Mouse (Mus musculus): Measurements from ENCODE around the gene Tcp10a. TPM values are rescaled to one million over a fixed set of nuclear protein-coding genes. Genes with fewer than 3 reads are reported as not detected.
"Not testable (repeated sequence)": the region's sequence is repeated elsewhere in the genome, so short reads cannot be mapped to it uniquely, and the experiment has no call there.

The Tcp10a gene
- total and polyA plus RNA-seq, 2 experiments from 2014 or later: not detected

- 81% methylated on average over 9 of the region's 9 CpGs for WGBS
- H3K27me3 ChIP-seq (ENCODE audit: insufficient read depth, low read length); H3K36me3 ChIP-seq (ENCODE audit: insufficient read depth); H3K4me2 ChIP-seq (ENCODE audit: low read depth); H3K4me3 ChIP-seq (ENCODE audit: low read depth, low read length); H3K9ac ChIP-seq; H3K9me3 ChIP-seq (ENCODE audit: low read length); H3K4me1 ChIP-seq (ENCODE audit: insufficient read depth); H3K27ac ChIP-seq (ENCODE audit: low read depth, low read length): not testable (repeated sequence)
- DNase-seq: peak; percentile 27
- ATAC-seq: peak; percentile 62; the same call in 1 of the 2 replicates
These were observed 36.5 kb downstream of the Tcp10a start for GRCm38 (mm10) chr17:7360749-7361465.

- not testable (repeated sequence) for H3K27ac ChIP-seq (ENCODE audit: low read depth, low read length); H3K36me3 ChIP-seq (ENCODE audit: insufficient read depth); H3K9ac ChIP-seq; H3K27me3 ChIP-seq (ENCODE audit: insufficient read depth, low read length); H3K9me3 ChIP-seq (ENCODE audit: low read length); H3K4me2 ChIP-seq (ENCODE audit: low read depth); ATAC-seq; H3K4me3 ChIP-seq (ENCODE audit: low read depth, low read length); H3K4me1 ChIP-seq (ENCODE audit: insufficient read depth); DNase-seq
- 71% methylated on average over 1 of the region's 3 CpGs for WGBS
These were observed 41.2 kb downstream of the Tcp10a start for GRCm38 (mm10) chr17:7365615-7366014.

- H3K4me3 ChIP-seq (ENCODE audit: low read depth, low read length); H3K9ac ChIP-seq; H3K27ac ChIP-seq (ENCODE audit: low read depth, low read length); H3K4me1 ChIP-seq (ENCODE audit: insufficient read depth); H3K9me3 ChIP-seq (ENCODE audit: low read length); H3K36me3 ChIP-seq (ENCODE audit: insufficient read depth); H3K27me3 ChIP-seq (ENCODE audit: insufficient read depth, low read length); H3K4me2 ChIP-seq (ENCODE audit: low read depth): not testable (repeated sequence)
- ATAC-seq (peak; percentile 7; the same call in 1 of the 2 replicates), DNase-seq (peak; percentile 24)
- WGBS: no CpG with 5 or more reads among the region's 1 CpGs
These were observed 41.8 kb downstream of the Tcp10a start for GRCm38 (mm10) chr17:7366265-7366664.

- not testable (repeated sequence) for H3K36me3 ChIP-seq (ENCODE audit: insufficient read depth); H3K4me3 ChIP-seq (ENCODE audit: low read depth, low read length); H3K9ac ChIP-seq; H3K27me3 ChIP-seq (ENCODE audit: insufficient read depth, low read length); H3K4me1 ChIP-seq (ENCODE audit: insufficient read depth); H3K9me3 ChIP-seq (ENCODE audit: low read length); H3K4me2 ChIP-seq (ENCODE audit: low read depth)
- 0 out of 2 replicates have a peak overlapping the region, but pooled peaks have one; percentile 29 for H3K27ac ChIP-seq (ENCODE audit: low read depth, low read length)
- ATAC-seq (peak; percentile 97), DNase-seq (peak; percentile 73)
- WGBS: 18% methylated on average over 5 of the region's 7 CpGs
These were observed 42.4 kb downstream of the Tcp10a start for GRCm38 (mm10) chr17:7366676-7367374.

- not testable (repeated sequence) for H3K4me2 ChIP-seq (ENCODE audit: low read depth); H3K36me3 ChIP-seq (ENCODE audit: insufficient read depth); H3K9me3 ChIP-seq (ENCODE audit: low read length); DNase-seq; H3K9ac ChIP-seq; ATAC-seq; H3K27ac ChIP-seq (ENCODE audit: low read depth, low read length); H3K4me1 ChIP-seq (ENCODE audit: insufficient read depth); H3K27me3 ChIP-seq (ENCODE audit: insufficient read depth, low read length); H3K4me3 ChIP-seq (ENCODE audit: low read depth, low read length)
- WGBS: 78% methylated on average over 6 of the region's 6 CpGs
These were observed 45.0 kb downstream of the Tcp10a start for GRCm38 (mm10) chr17:7369401-7369800.

- not testable (repeated sequence) for H3K4me3 ChIP-seq (ENCODE audit: low read depth, low read length); H3K9me3 ChIP-seq (ENCODE audit: low read length); DNase-seq; H3K27me3 ChIP-seq (ENCODE audit: insufficient read depth, low read length); H3K27ac ChIP-seq (ENCODE audit: low read depth, low read length); ATAC-seq; H3K36me3 ChIP-seq (ENCODE audit: insufficient read depth); H3K4me2 ChIP-seq (ENCODE audit: low read depth); H3K4me1 ChIP-seq (ENCODE audit: insufficient read depth); H3K9ac ChIP-seq
- WGBS: 78% methylated on average over 3 of the region's 5 CpGs
These were observed 47.4 kb downstream of the Tcp10a start, which contains the start of gene Gm49630 for GRCm38 (mm10) chr17:7371879-7372278. TSS of gene Gm49630 (minus strand) at chr17:7371979.

GRCm38 (mm10) chr17:7376951-7377700, 52.7 kb downstream of the Tcp10a start:
- H3K4me1 ChIP-seq (ENCODE audit: insufficient read depth); H3K36me3 ChIP-seq (ENCODE audit: insufficient read depth); H3K27ac ChIP-seq (ENCODE audit: low read depth, low read length); H3K9ac ChIP-seq; DNase-seq; H3K27me3 ChIP-seq (ENCODE audit: insufficient read depth, low read length); H3K4me2 ChIP-seq (ENCODE audit: low read depth); ATAC-seq; H3K9me3 ChIP-seq (ENCODE audit: low read length); H3K4me3 ChIP-seq (ENCODE audit: low read depth, low read length): not testable (repeated sequence)
- 100% methylated on average over 1 of the region's 3 CpGs for WGBS

GRCm38 (mm10) chr17:7377907-7378306, 53.5 kb downstream of the Tcp10a start:
- 10% methylated on average over 2 of the region's 3 CpGs for WGBS
- H3K36me3 ChIP-seq (ENCODE audit: insufficient read depth): not testable (repeated sequence)

GRCm38 (mm10) chr17:7382711-7383110, 58.3 kb downstream of the Tcp10a start:
- H3K4me2 ChIP-seq (ENCODE audit: low read depth); H3K4me3 ChIP-seq (ENCODE audit: low read depth, low read length); ATAC-seq; H3K27ac ChIP-seq (ENCODE audit: low read depth, low read length); DNase-seq; H3K36me3 ChIP-seq (ENCODE audit: insufficient read depth); H3K9me3 ChIP-seq (ENCODE audit: low read length); H3K27me3 ChIP-seq (ENCODE audit: insufficient read depth, low read length); H3K9ac ChIP-seq; H3K4me1 ChIP-seq (ENCODE audit: insufficient read depth): not testable (repeated sequence)
- 79% methylated on average over 1 of the region's 3 CpGs for WGBS

More at GRCm38 (mm10) chr17:7377907-7378306, 53.5 kb downstream of the Tcp10a start:
- not testable (repeated sequence) for H3K9me3 ChIP-seq (ENCODE audit: low read length); H3K4me1 ChIP-seq (ENCODE audit: insufficient read depth); DNase-seq; H3K4me3 ChIP-seq (ENCODE audit: low read depth, low read length); H3K4me2 ChIP-seq (ENCODE audit: low read depth); H3K27ac ChIP-seq (ENCODE audit: low read depth, low read length); H3K9ac ChIP-seq; ATAC-seq; H3K27me3 ChIP-seq (ENCODE audit: insufficient read depth, low read length)
